Mouse (Mus musculus) olfactory bulb, adult 2 months (tissue): ENCODE data around the gene Snx33.

Source experiments
- CTCF ChIP-seq: fragments of 200-500 bp; IDR thresholded peaks from 2 replicates; pipeline ENCODE4 v1.5.1; 2012; ENCODE audit warnings: low read depth, mild to moderate bottlenecking, low read length, moderate library complexity; ENCODE audit not compliant: insufficient read depth
- POLR2A ChIP-seq: fragments of 200-500 bp; IDR thresholded peaks from 2 replicates; pipeline ENCODE4 v1.6.1; 2012; ENCODE audit warnings: mild to moderate bottlenecking, low read depth, low read length, moderate library complexity; ENCODE audit not compliant: insufficient read depth

DNA sequence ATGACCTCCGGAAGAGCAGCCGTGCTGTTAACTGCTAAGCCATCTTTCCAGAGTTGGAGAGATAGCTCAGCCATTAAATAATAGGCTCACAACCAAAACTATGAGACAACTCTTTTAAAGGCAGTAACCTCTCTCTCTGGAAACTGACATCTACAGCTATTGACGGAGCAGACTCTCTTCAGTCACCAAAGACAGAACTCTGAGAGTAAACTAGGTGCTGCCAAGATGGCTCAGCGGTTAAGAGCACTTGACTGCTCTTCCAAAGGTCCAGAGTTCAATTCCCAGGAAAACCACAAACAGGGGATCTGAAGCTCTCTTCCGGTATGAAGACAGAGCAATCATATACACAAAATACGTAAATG is 8.7 kb upstream of the Snx33 start:
- TF ChIP-seq CTCF (no peak), POLR2A (no peak)
